Mouse (Mus musculus): ENCODE measurements at regions not wholly inside any gene's neighbourhood (a gene's known extent, or its start where the extent isn't known, plus 50 kb on each side); places are given as distances from the start of the nearest gene placed in this dataset.
A peak's percentile ranks its signal among the peaks of the same experiment; 100 is the strongest.

DNA sequence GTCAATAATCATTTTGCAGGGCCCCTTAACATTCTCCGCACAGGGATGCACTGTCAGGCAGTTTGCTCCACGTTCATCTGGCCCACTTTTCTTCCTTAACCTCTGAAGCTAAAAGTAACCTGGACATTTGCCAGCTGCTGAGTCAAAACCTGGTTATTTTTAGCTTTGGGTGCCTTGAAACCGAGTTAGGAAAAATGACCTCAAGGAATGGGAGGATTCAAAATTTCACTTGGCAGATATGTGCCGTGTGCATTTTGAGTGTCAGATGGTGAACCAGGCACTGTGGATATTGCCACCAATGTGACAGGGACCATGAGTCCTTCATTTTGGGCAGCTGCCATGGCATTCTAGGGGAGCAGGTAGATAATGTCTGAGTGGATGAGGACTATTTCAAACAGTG, 387.8 kb downstream of the Slc4a3 start:
- H3K9ac ChIP-seq = no peak overlapping the region
- WGBS = 54% methylated on average over 4 of the region's 4 CpGs
- H3K4me1 ChIP-seq (ENCODE audit: insufficient read depth) = no peaks in the 10 kb centered on the region
- ATAC-seq = no peak
- no peaks in the 10 kb centered on the region for H3K27me3 ChIP-seq (ENCODE audit: insufficient read depth, low read length)
- H3K9me3 ChIP-seq (ENCODE audit: low read length) = no peaks in the 10 kb centered on the region
- H3K36me3 ChIP-seq (ENCODE audit: insufficient read depth) = no peaks in the 10 kb centered on the region
- H3K4me3 ChIP-seq (ENCODE audit: low read depth, low read length) = no peak overlapping the region
- H3K4me2 ChIP-seq (ENCODE audit: low read depth) = no peak overlapping the region
- H3K27ac ChIP-seq (ENCODE audit: low read depth, low read length) = no peak overlapping the region
- TF ChIP-seq CTCF (IDR thresholded peaks at IDR 0.05; ENCODE audit: low read depth) = no peak
- no peak for DNase-seq

DNA sequence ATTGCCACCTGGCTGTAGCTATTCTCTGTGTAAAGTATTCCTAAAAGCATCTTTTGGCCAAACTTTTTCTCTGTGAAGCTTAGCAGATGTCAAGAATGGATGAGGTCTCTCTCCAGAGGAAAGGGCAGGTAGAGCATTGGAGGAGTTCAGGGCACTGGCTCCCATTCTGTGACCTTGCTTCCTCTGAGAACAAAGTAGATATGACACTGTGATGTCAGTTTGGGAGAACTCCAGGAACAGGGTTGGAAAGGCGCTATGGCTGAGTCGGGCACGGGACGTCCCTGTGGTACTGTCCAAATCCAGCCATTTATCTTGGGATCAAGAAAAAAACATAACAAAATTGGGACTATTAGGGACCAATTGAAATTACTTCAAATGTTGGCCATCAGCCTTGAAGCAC, 388.7 kb downstream of the Slc4a3 start:
- Histone ChIP-seq H3K36me3 (ENCODE audit: insufficient read depth) (no peaks in the 10 kb centered on the region), H3K4me2 (ENCODE audit: low read depth) (no peak overlapping the region), H3K27me3 (ENCODE audit: insufficient read depth, low read length) (no peaks in the 10 kb centered on the region), H3K27ac (ENCODE audit: low read depth, low read length) (no peak overlapping the region), H3K4me1 (ENCODE audit: insufficient read depth) (no peaks in the 10 kb centered on the region), H3K9me3 (ENCODE audit: low read length) (no peaks in the 10 kb centered on the region), H3K9ac (no peak overlapping the region), H3K4me3 (ENCODE audit: low read depth, low read length) (no peak overlapping the region)
- no peak for DNase-seq
- TF ChIP-seq CTCF (IDR thresholded peaks at IDR 0.05; ENCODE audit: low read depth) = no peak
- 95% methylated on average over 4 of the region's 4 CpGs for WGBS
- no peak for ATAC-seq

DNA sequence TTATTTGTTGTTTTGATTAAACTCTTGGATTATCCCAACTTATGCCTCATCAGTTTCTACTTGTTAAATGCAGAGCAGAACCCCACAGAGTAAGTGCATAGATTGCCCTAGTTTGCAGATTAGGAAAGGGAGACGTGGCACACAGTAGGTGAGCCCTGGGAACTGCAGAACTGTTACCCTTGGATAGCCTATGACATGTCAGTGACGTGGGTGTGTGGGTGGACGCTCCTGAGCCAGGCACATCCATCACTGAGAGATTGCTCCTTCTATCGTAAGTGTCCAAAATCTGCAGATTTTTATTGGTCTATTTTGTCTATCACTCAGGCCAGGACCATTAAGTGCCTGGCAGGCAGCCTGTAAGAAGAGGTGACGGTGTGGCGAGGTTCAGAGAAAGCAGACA, 389.8 kb downstream of the Slc4a3 start:
- Histone ChIP-seq H3K4me3 (ENCODE audit: low read depth, low read length) (no peak overlapping the region), H3K27me3 (ENCODE audit: insufficient read depth, low read length) (no peaks in the 10 kb centered on the region), H3K9ac (no peak overlapping the region), H3K9me3 (ENCODE audit: low read length) (no peaks in the 10 kb centered on the region), H3K4me1 (ENCODE audit: insufficient read depth) (no peaks in the 10 kb centered on the region), H3K27ac (ENCODE audit: low read depth, low read length) (no peak overlapping the region), H3K4me2 (ENCODE audit: low read depth) (no peak overlapping the region), H3K36me3 (ENCODE audit: insufficient read depth) (no peaks in the 10 kb centered on the region)
- ATAC-seq (no peak), DNase-seq (no peak)
- TF ChIP-seq CTCF (IDR thresholded peaks at IDR 0.05; ENCODE audit: low read depth) = no peak
- 47% methylated on average over 6 of the region's 6 CpGs for WGBS

DNA sequence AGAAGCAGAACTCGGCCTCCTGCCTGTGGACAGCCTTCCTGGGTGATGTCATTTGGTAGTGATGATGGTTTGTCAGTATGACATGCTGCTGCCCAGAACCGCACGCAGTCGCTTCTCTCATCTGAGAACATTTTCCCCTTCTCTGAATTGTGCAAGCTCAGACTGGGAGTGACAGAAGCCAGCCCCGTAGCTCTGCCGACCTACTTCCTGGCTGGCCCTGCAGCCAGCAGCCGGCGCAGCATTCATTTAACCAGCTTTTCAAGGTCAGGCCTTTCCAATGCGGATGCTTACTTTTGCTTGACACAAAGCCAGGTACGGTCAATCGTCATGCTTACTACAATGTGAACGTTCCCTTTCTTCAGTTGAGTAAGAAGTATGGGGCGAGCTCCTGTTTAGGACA, 390.5 kb downstream of the Slc4a3 start:
- H3K9ac ChIP-seq = no peak overlapping the region
- 41% methylated on average over 13 of the region's 13 CpGs for WGBS
- ATAC-seq = no peak
- no peaks in the 10 kb centered on the region for H3K4me1 ChIP-seq (ENCODE audit: insufficient read depth)
- no peaks in the 10 kb centered on the region for H3K27me3 ChIP-seq (ENCODE audit: insufficient read depth, low read length)
- no peak overlapping the region for H3K27ac ChIP-seq (ENCODE audit: low read depth, low read length)
- H3K4me2 ChIP-seq (ENCODE audit: low read depth) = peak overlapping the region; percentile 6; the same call in 1 of the 2 replicates
- no peak for DNase-seq
- no peak overlapping the region for H3K4me3 ChIP-seq (ENCODE audit: low read depth, low read length)
- no peaks in the 10 kb centered on the region for H3K36me3 ChIP-seq (ENCODE audit: insufficient read depth)
- H3K9me3 ChIP-seq (ENCODE audit: low read length) = no peaks in the 10 kb centered on the region
- TF ChIP-seq CTCF (IDR thresholded peaks at IDR 0.05; ENCODE audit: low read depth) = no peak

DNA sequence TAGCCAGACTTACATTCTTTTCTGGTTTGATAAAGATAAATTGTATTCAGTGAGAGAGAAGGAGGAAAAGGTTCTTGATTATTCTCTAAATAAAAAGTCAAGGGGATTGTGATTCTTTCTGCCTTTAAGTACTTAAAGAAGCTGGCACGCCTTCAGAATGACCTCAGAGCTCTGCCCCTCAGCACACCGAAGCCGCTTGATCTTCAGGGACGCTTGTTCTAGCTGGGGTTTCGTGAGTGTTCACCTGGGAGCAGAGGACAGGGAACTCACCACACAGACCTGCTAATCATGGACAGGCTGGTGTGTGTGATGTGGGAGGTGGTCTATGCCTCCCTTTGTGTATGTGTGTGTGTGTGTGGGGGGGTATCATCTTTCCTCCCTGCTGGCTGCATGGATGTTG, 391.3 kb downstream of the Slc4a3 start:
- 60% methylated on average over 5 of the region's 5 CpGs for WGBS
- no peak overlapping the region for H3K4me3 ChIP-seq (ENCODE audit: low read depth, low read length)
- no peaks in the 10 kb centered on the region for H3K27me3 ChIP-seq (ENCODE audit: insufficient read depth, low read length)
- H3K4me2 ChIP-seq (ENCODE audit: low read depth) = no peak overlapping the region
- no peak overlapping the region for H3K9ac ChIP-seq
- no peak overlapping the region for H3K27ac ChIP-seq (ENCODE audit: low read depth, low read length)
- no peak for DNase-seq
- ATAC-seq = no peak
- H3K36me3 ChIP-seq (ENCODE audit: insufficient read depth) = no peaks in the 10 kb centered on the region
- TF ChIP-seq CTCF (IDR thresholded peaks at IDR 0.05; ENCODE audit: low read depth) = no peak
- H3K9me3 ChIP-seq (ENCODE audit: low read length) = no peaks in the 10 kb centered on the region
- H3K4me1 ChIP-seq (ENCODE audit: insufficient read depth) = no peaks in the 10 kb centered on the region

DNA sequence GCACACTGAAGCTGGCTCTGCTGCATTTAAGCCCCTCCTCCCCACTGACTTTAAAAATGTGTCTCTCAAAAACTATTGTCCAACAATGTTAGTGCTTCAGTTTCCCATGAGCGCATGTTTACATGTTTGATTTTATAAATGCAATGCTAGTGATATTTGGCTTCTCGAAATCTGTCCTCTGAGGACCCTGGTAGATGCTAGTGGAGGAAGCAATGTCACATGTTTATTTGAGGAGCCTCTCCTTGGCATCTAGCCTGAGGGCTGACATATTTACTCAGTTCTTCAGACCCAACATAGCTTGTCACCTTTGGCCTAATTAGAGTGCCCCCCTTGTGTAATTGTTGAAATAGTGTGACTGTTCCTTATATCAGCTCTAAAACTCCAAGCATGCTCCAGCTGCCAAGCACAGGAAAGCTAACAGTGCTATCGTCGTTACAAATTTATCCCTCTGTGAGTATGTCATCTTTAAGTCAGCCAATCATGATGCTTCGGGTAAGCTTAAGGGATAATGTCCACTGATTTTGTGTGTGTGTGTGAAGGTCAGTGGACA, 400.3 kb downstream of the Slc4a3 start:
- no peak for ATAC-seq
- no peak for TF ChIP-seq CTCF (IDR thresholded peaks at IDR 0.05; ENCODE audit: low read depth)
- WGBS = 56% methylated on average over 5 of the region's 5 CpGs

DNA sequence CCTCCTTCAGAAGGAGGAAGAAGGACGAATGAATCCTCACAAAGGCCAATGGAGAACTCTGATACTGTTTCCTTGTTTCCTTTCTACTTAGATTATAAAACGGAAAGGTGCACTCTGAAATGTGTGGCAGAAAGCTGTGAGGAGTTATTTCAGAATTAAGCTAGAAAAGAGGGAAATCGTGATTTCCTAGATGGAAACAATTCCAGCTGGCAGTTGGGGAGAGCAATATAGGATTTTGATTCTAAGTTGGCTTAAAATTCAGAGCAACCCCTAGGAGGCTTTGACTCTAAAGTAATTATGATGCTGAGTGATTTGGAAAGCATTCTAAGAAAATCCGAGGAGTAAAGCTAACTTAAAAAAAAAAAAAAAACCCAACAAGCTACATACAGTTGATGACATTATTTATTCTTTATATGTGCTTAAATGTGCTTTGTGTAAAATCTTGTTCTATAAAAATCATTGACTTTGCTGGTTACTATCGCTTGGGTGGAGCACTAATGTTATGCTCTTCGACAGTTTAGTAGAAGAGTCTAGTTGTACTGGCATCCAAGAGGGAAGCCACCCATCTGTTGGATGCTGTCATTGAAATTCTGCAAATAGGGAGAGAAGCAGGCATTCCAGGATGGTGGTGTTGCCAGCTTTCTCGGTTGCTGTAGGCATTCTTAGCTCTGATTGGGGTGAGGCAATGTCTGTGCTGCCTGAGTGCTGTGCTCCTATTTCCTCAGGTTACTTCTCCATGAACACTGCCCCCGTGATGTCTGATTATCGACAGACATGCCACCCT, 432.3 kb downstream of the Slc4a3 start:
- H3K9ac ChIP-seq = no peak overlapping the region

More for the DNA sequence above, 400.3 kb downstream of the Slc4a3 start:
- Histone ChIP-seq H3K27ac (ENCODE audit: low read depth, low read length) (no peak overlapping the region), H3K4me2 (ENCODE audit: low read depth) (no peak overlapping the region), H3K4me1 (ENCODE audit: insufficient read depth) (no peaks in the 10 kb centered on the region), H3K27me3 (ENCODE audit: insufficient read depth, low read length) (no peaks in the 10 kb centered on the region), H3K36me3 (ENCODE audit: insufficient read depth) (no peaks in the 10 kb centered on the region), H3K9ac (no peak overlapping the region), H3K4me3 (ENCODE audit: low read depth, low read length) (no peak overlapping the region), H3K9me3 (ENCODE audit: low read length) (no peaks in the 10 kb centered on the region)
- DNase-seq = no peak

More for the DNA sequence above, 432.3 kb downstream of the Slc4a3 start:
- Histone ChIP-seq H3K4me1 (ENCODE audit: insufficient read depth) (no peaks in the 10 kb centered on the region), H3K4me3 (ENCODE audit: low read depth, low read length) (no peak overlapping the region), H3K4me2 (ENCODE audit: low read depth) (no peak overlapping the region), H3K27me3 (ENCODE audit: insufficient read depth, low read length) (no peaks in the 10 kb centered on the region), H3K36me3 (ENCODE audit: insufficient read depth) (no peaks in the 10 kb centered on the region), H3K27ac (ENCODE audit: low read depth, low read length) (no peak overlapping the region), H3K9me3 (ENCODE audit: low read length) (no peaks in the 10 kb centered on the region)
- ATAC-seq (peak; percentile 96), DNase-seq (peak; percentile 76)
- 67% methylated on average over 9 of the region's 9 CpGs for WGBS
- no peak for TF ChIP-seq CTCF (IDR thresholded peaks at IDR 0.05; ENCODE audit: low read depth)

All from forebrain, postnatal 0 days (tissue).